Mouse (Mus musculus) embryonic facial prominence, embryonic 13.5 days (tissue): Measurements from ENCODE around the gene Fxyd5. TPM values are rescaled to one million over a fixed set of nuclear protein-coding genes. Genes with fewer than 3 reads are reported as not detected.

Experiments
- ATAC-seq: fragments of 200-750 bp; cut with Nextera tagmentation; 2 replicates; pipeline ENCODE4 v1.8.0; 2017; ENCODE audit warnings: low read depth; ENCODE audit not compliant: insufficient number of reproducible peaks, insufficient read depth, low FRiP score, low TSS enrichment
- H3K27ac ChIP-seq: fragments of 300-500 bp; sonication (generic); 2 replicates; pipeline ENCODE4 v1.5.1; 2015; ENCODE audit warnings: moderate library complexity, mild to moderate bottlenecking, inconsistent platforms
- H3K27me3 ChIP-seq: fragments of 300-500 bp; sonication (generic); 2 replicates; pipeline ENCODE4 v1.6.1; 2015; ENCODE audit warnings: mild to moderate bottlenecking, inconsistent platforms
- H3K36me3 ChIP-seq: fragments of 300-500 bp; sonication (generic); 2 replicates; pipeline ENCODE4 v1.6.1; 2015; ENCODE audit warnings: mild to moderate bottlenecking, inconsistent platforms
- H3K4me1 ChIP-seq: fragments of 300-500 bp; sonication (generic); 2 replicates; pipeline ENCODE4 v1.6.1; 2015; ENCODE audit warnings: inconsistent platforms
- H3K4me2 ChIP-seq: fragments of 300-500 bp; sonication (generic); 2 replicates; pipeline ENCODE4 v1.6.1; 2015; ENCODE audit warnings: moderate library complexity, mild to moderate bottlenecking, inconsistent platforms
- H3K4me3 ChIP-seq: fragments of 300-500 bp; sonication (generic); 2 replicates; pipeline ENCODE4 v1.5.1; 2015; ENCODE audit warnings: mild to moderate bottlenecking, inconsistent platforms
- H3K9ac ChIP-seq: fragments of 300-500 bp; sonication (generic); 2 replicates; pipeline ENCODE4 v1.6.1; 2015; ENCODE audit warnings: mild to moderate bottlenecking, inconsistent platforms
- H3K9me3 ChIP-seq: fragments of 300-500 bp; sonication (generic); 2 replicates; pipeline ENCODE4 v1.6.1; 2016; ENCODE audit warnings: inconsistent platforms
- WGBS: fragments of 180-500 bp; shearing (Covaris S2); methylation state at CpG from one replicate; pipeline ENCODE4 v1.1.7; 2015; ENCODE audit warnings: mixed read lengths; 5-methylcytosine and 5-hydroxymethylcytosine counted together
- polyA plus RNA-seq: library from polyadenylated mRNA; unstranded; fragments of >200 nt; fragmentation: Nextera tagmentation; extraction: Ambion mirVana; gene quantifications from 2 replicates; pipeline ENCODE4 v1.2.1, GENCODE M21; 2015

Gene Fxyd5
- polyA plus RNA-seq, 1 experiment from 2014 or later, result 20.7 TPM

DNA sequence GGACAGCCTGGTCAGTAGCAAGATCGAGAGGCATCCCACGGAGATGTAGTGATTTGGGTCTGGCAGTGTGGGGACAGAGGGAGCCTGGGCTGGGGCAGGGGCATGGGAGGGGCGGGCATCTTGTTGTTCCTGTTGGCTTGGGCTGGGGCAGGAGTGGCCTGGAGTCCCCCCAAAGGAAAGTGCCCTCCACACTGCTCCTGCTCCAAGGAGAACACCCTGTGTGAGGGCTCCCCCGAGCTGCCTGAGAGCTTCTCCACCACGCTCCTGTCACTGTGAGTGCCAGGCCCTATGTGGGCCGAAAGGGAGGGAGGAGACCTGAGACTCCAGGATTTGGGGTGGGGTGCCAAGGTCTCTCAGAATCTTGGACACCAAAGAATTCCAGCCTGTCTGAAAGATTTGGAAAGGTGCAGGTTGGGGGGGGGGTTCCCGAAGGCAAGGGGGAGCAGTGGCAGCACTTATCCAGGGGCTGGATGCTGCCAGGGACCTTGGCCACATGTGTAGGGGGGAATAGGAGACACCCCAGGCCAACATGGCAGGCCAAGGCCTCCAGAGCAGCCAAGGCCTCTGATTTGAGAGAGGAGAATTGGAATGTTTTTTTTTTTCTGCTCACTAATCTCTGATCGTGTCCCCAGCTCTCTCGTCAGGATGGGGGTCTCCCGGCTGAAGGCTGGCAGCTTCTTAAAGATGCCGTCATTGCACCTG is 17.8 kb upstream of the Fxyd5 start:
- Histone ChIP-seq H3K27ac (no peak overlapping the region), H3K4me1 (peaks cover 11% of the 10 kb centered on the region), H3K4me3 (no peak overlapping the region), H3K4me2 (no peak overlapping the region), H3K36me3 (no peaks in the 10 kb centered on the region), H3K9ac (0 out of 2 replicates have a peak overlapping the region, but pooled peaks have one; percentile 16), H3K9me3 (no peaks in the 10 kb centered on the region), H3K27me3 (no peaks in the 10 kb centered on the region)
- WGBS, result 60% methylated on average over 11 of the region's 11 CpGs
- ATAC-seq, result no peak

GRCm38 (mm10) chr7:31059108-31059507 is 16.8 kb upstream of the Fxyd5 start, which contains the start of gene Lgi4:
Gene Lgi4 (plus strand): TSS chr7:31059342.
- Histone ChIP-seq H3K4me1 (peaks cover 21% of the 10 kb centered on the region), H3K4me2 (no peak within 1 kb of the TSS), H3K27me3 (peaks cover 4% of the 10 kb centered on the region), H3K9me3 (no peaks in the 10 kb centered on the region), H3K4me3 (no peak within 1 kb of the TSS), H3K36me3 (no peaks in the 10 kb centered on the region), H3K27ac (no peak within 1 kb of the TSS), H3K9ac (0 out of 2 replicates have a peak within 1 kb of the TSS, but pooled peaks have one; percentile 16)
- 1% methylated on average over 2 of the region's 2 CpGs for WGBS
- ATAC-seq, result no peak

DNA sequence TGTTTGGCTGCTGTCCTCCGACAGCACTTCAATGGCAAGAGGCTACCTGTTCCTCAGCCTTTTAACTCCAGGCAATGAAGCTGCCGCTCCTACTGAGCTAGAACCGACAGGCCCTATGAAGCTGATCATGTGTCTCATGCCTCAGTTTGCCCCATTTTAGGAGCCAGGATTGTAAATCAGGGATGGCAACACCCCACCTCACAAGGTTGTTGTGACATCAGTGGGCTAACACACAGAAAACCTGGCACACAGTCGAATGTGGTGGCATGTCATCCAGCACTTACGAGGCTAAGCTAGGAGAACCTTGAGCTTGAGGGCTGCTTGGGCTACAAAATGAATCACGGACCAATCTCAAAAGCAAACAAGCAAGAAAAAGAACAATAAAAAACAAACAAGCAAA is 15.9 kb upstream of the Fxyd5 start:
- ATAC-seq, result no peak
- H3K27me3 ChIP-seq, result peaks cover 13% of the 10 kb centered on the region
- H3K9ac ChIP-seq, result no peak overlapping the region
- no peak overlapping the region for H3K4me2 ChIP-seq
- WGBS, result 81% methylated on average over 6 of the region's 6 CpGs
- no peak overlapping the region for H3K4me3 ChIP-seq
- H3K36me3 ChIP-seq, result no peaks in the 10 kb centered on the region
- H3K4me1 ChIP-seq, result peaks cover 30% of the 10 kb centered on the region
- H3K9me3 ChIP-seq, result no peaks in the 10 kb centered on the region
- H3K27ac ChIP-seq, result no peak overlapping the region

DNA sequence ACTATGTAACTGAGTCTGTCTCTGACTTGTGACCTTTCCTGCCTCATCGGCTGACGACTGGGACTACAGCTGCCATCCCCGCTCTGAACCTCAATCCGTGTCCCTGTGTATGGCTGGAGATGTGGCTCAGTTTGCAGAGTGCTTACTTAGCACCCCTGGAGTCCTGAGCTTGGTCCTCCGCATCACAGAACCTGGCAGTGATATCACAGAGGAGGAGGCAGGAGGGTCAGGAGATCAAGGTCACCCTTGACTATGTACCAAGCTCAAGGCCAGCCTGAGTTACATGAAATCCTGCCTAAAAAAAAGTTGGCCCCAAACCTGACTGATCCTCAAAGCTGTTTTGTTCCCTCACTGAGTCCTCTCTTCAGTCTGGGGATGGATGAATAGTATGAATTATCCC is 15.4 kb upstream of the Fxyd5 start:
- H3K9me3 ChIP-seq, result no peaks in the 10 kb centered on the region
- 71% methylated on average over 5 of the region's 5 CpGs for WGBS
- no peak for ATAC-seq
- no peak overlapping the region for H3K9ac ChIP-seq
- no peak overlapping the region for H3K4me2 ChIP-seq
- H3K36me3 ChIP-seq, result no peaks in the 10 kb centered on the region
- peaks cover 18% of the 10 kb centered on the region for H3K27me3 ChIP-seq
- no peak overlapping the region for H3K4me3 ChIP-seq
- peaks cover 35% of the 10 kb centered on the region for H3K4me1 ChIP-seq
- H3K27ac ChIP-seq, result no peak overlapping the region

- no peak within 1 kb of the TSS for H3K9ac ChIP-seq
These were observed 14.8 kb upstream of the Fxyd5 start, which contains the start of gene Fxyd1 for GRCm38 (mm10) chr7:31057071-31057470. Gene Fxyd1 (minus strand): TSS chr7:31057199.

GRCm38 (mm10) chr7:31056448-31056847 is 14.2 kb upstream of the Fxyd5 start:
- Histone ChIP-seq H3K27ac (no peak overlapping the region), H3K36me3 (no peaks in the 10 kb centered on the region), H3K4me3 (no peak overlapping the region), H3K9me3 (no peaks in the 10 kb centered on the region), H3K27me3 (peaks cover 31% of the 10 kb centered on the region), H3K4me2 (no peak overlapping the region), H3K9ac (no peak overlapping the region), H3K4me1 (peaks cover 48% of the 10 kb centered on the region)
- WGBS, result 67% methylated on average over 7 of the region's 7 CpGs
- no peak for ATAC-seq

More at GRCm38 (mm10) chr7:31057071-31057470, 14.8 kb upstream of the Fxyd5 start, which contains the start of gene Fxyd1:
- Histone ChIP-seq H3K27ac (peak within 1 kb of the TSS; percentile 72), H3K9me3 (no peaks in the 10 kb centered on the region), H3K4me1 (peaks cover 41% of the 10 kb centered on the region), H3K36me3 (no peaks in the 10 kb centered on the region), H3K4me2 (0 out of 2 replicates have a peak within 1 kb of the TSS, but pooled peaks have one; percentile 59), H3K4me3 (no peak within 1 kb of the TSS), H3K27me3 (peaks cover 25% of the 10 kb centered on the region)
- 65% methylated on average over 2 of the region's 2 CpGs for WGBS
- ATAC-seq, result no peak

DNA sequence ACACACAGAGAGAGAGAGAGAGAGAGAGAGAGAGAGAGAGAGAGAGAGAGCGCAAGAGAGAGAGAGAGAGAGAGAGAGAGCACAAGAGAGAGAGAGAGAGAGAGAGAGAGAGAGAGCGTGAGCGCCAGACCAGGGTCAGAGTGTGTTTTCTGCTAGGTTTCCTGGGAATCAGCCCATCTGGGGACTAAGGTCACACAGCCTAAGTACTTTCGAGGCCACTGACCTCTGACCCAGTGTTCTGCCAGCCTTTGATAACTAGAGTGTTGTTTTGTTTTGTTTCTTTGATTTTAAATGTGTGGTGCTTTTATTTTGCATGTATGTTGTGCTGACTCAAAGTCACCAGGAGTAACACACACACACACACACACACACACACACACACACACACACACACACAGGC is 13.6 kb upstream of the Fxyd5 start:
- ATAC-seq, result no peak
- H3K4me3 ChIP-seq, result no peak overlapping the region
- H3K36me3 ChIP-seq, result no peaks in the 10 kb centered on the region
- H3K9me3 ChIP-seq, result no peaks in the 10 kb centered on the region
- no peak overlapping the region for H3K9ac ChIP-seq
- H3K4me2 ChIP-seq, result peak overlapping the region; percentile 59; the same call in 1 of the 2 replicates
- peaks cover 53% of the 10 kb centered on the region for H3K4me1 ChIP-seq
- peaks cover 36% of the 10 kb centered on the region for H3K27me3 ChIP-seq
- WGBS, result 27% methylated on average over 3 of the region's 4 CpGs
- H3K27ac ChIP-seq, result peak overlapping the region; percentile 72

- Histone ChIP-seq H3K4me3 (peak overlapping the region; percentile 29), H3K36me3 (no peaks in the 10 kb centered on the region), H3K9ac (peak overlapping the region; percentile 52), H3K27me3 (peaks cover 41% of the 10 kb centered on the region), H3K27ac (peak overlapping the region; percentile 72; the same call in 1 of the 2 replicates), H3K4me2 (peak overlapping the region; percentile 59), H3K9me3 (no peaks in the 10 kb centered on the region), H3K4me1 (peaks cover 58% of the 10 kb centered on the region)
- WGBS, result 8% methylated on average over 10 of the region's 10 CpGs
- ATAC-seq, result peak; percentile 71
These were observed 13.1 kb upstream of the Fxyd5 start for GRCm38 (mm10) chr7:31055354-31055824.

- H3K4me1 ChIP-seq, result peaks cover 64% of the 10 kb centered on the region
- no peaks in the 10 kb centered on the region for H3K9me3 ChIP-seq
- no peak for ATAC-seq
- H3K36me3 ChIP-seq, result no peaks in the 10 kb centered on the region
- H3K4me3 ChIP-seq, result peak overlapping the region; percentile 29
- H3K27ac ChIP-seq, result peak overlapping the region; percentile 72; the same call in 1 of the 2 replicates
- peaks cover 47% of the 10 kb centered on the region for H3K27me3 ChIP-seq
- H3K4me2 ChIP-seq, result peak overlapping the region; percentile 59
- H3K9ac ChIP-seq, result peak overlapping the region; percentile 52
- 46% methylated on average over 11 of the region's 11 CpGs for WGBS
These were observed 12.5 kb upstream of the Fxyd5 start for GRCm38 (mm10) chr7:31054661-31055320.

GRCm38 (mm10) chr7:31053882-31054447 is 11.7 kb upstream of the Fxyd5 start:
- Histone ChIP-seq H3K36me3 (no peaks in the 10 kb centered on the region), H3K9ac (no peak overlapping the region), H3K4me3 (no peak overlapping the region), H3K4me1 (peaks cover 72% of the 10 kb centered on the region), H3K9me3 (no peaks in the 10 kb centered on the region), H3K27me3 (peaks cover 55% of the 10 kb centered on the region), H3K4me2 (peak overlapping the region; percentile 59; the same call in 1 of the 2 replicates), H3K27ac (no peak overlapping the region)
- WGBS, result 26% methylated on average over 10 of the region's 10 CpGs
- ATAC-seq, result no peak

DNA sequence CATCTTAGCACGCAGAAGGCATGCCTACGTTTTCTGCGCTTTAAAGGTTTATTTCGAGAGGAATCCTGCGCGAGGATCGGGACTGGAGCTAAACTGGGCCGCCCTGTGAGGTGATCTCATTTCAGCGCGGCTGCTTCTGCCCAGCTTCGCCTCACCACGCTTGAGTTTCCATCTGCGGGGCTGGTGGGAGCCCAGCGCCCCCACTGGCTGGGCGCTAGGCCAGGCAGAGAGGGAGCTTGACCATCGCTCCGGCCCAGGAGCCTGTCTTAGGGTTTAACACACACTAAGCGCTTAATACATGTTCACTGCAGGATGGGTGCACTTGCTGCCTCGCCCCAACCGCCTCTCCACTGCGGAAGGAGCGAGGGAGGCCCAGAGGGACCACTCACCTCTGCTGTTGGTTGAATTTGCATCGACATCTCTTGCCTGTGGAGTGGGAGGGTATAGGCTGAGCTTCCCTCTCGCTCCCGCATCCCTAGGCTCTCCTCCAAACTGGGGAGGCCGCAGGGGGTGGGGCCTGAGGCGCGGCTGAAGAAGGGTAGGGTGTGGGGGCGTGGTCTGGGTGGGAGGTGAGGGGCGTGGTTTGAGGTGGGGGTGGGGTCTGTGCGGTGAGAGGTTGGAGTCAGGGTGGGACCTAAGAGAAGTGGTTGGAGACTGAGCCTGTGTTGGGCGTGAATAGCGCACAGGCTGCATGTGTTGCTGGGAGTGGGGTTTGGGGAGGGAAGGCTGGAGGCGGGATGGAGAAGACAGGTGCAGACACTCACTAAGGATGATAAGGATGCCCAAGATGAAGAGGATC is 10.6 kb upstream of the Fxyd5 start:
- no peaks in the 10 kb centered on the region for H3K9me3 ChIP-seq
- H3K36me3 ChIP-seq, result no peaks in the 10 kb centered on the region
- WGBS, result 2% methylated on average over 34 of the region's 34 CpGs
- peaks cover 64% of the 10 kb centered on the region for H3K27me3 ChIP-seq
- H3K9ac ChIP-seq, result peak overlapping the region; percentile 49; the same call in 1 of the 2 replicates
- H3K4me1 ChIP-seq, result peaks cover 72% of the 10 kb centered on the region
- 0 out of 2 replicates have a peak, but pooled peaks have one; percentile 12 for ATAC-seq
- H3K4me3 ChIP-seq, result peak overlapping the region; percentile 38
- no peak overlapping the region for H3K27ac ChIP-seq
- peak overlapping the region; percentile 61 for H3K4me2 ChIP-seq
